In genomic region chr7:18989995-18990394, GRCm38 (mm10) we compare ENCODE assay signal across 9 mouse cellular contexts. TPM values are rescaled to one million over a fixed set of nuclear protein-coding genes. Genes with fewer than 3 reads are reported as not detected.
DNase-seq lines count a peak whose midpoint lies in the region; ATAC-seq and TF ChIP-seq lines count a peak whose summit lies in the region.
"Had no signal": no experiment of that assay in that cellular context is flagged by ENCODE, and none has a peak within 500 bp of the region (broad histone marks: within the 10 kb centered on the region; RNA-seq: fewer than 3 reads in every experiment).

No protein-coding gene starts in this region.

- TF ChIP-seq CTCF in layer of hippocampus, adult 2 months (conservative IDR thresholded peaks at IDR 0.05): peak; percentile 63

- H3K27ac ChIP-seq in layer of hippocampus, adult 2 months: peak overlapping the region; percentile 94
- peak overlapping the region; percentile 94 for H3K27ac ChIP-seq in hindbrain, embryonic 13.5 days
- peak overlapping the region; percentile 84 for H3K27ac ChIP-seq in neural tube, embryonic 14.5 days (ENCODE audit: low read depth, low read length)

- WGBS in hindbrain, embryonic 13.5 days: 7% methylated on average over 5 of the region's 5 CpGs
- 8% methylated on average over 5 of the region's 5 CpGs for WGBS in neural tube, embryonic 14.5 days

- H3K9me3 ChIP-seq in hindbrain, embryonic 13.5 days: no peaks in the 10 kb centered on the region
- H3K9me3 ChIP-seq in neural tube, embryonic 14.5 days (ENCODE audit: control insufficient read depth, low read length): no peaks in the 10 kb centered on the region

- H3K27me3 ChIP-seq in hindbrain, embryonic 13.5 days: peaks cover 18% of the 10 kb centered on the region
- H3K27me3 ChIP-seq in neural tube, embryonic 14.5 days (ENCODE audit: control insufficient read depth, insufficient read depth, low read length): no peaks in the 10 kb centered on the region

- peak overlapping the region; percentile 92 for H3K4me3 ChIP-seq in layer of hippocampus, adult 2 months
- peak overlapping the region; percentile 56 for H3K4me3 ChIP-seq in hindbrain, embryonic 13.5 days
- H3K4me3 ChIP-seq in neural tube, embryonic 14.5 days (ENCODE audit: low read depth, low read length): peak overlapping the region; percentile 57

- no peaks in the 10 kb centered on the region for H3K36me3 ChIP-seq in hindbrain, embryonic 13.5 days
- H3K36me3 ChIP-seq in neural tube, embryonic 14.5 days (ENCODE audit: control insufficient read depth, insufficient read depth, low read length): no peaks in the 10 kb centered on the region

- peak overlapping the region; percentile 83 for H3K4me2 ChIP-seq in hindbrain, embryonic 13.5 days
- H3K4me2 ChIP-seq in neural tube, embryonic 14.5 days (ENCODE audit: low read depth, low read length): peak overlapping the region; percentile 57

- no peak for DNase-seq in layer of hippocampus, adult 2 months (ENCODE audit: low spot score in 2 of 2)
- no peak for DNase-seq in layer of hippocampus, postnatal 36 days
- DNase-seq in cerebellum, postnatal 10 days: peak; percentile 77 to 79
- no peak for DNase-seq in spleen, postnatal 14 days (ENCODE audit: low spot score in 2 of 2)
- no peak for DNase-seq in gastrocnemius, postnatal 10 days

- peaks cover 37% of the 10 kb centered on the region for H3K4me1 ChIP-seq in hindbrain, embryonic 13.5 days (replicated peaks)
- H3K4me1 ChIP-seq in neural tube, embryonic 14.5 days (ENCODE audit: control insufficient read depth, insufficient read depth, low read length): peaks cover 15% of the 10 kb centered on the region

- ATAC-seq in hindbrain, embryonic 13.5 days (ENCODE audit: low FRiP score): no peak
- peak; percentile 16; the same call in 1 of the 2 replicates for ATAC-seq in neural tube, embryonic 14.5 days (ENCODE audit: low read depth)
- ATAC-seq in activated CD4-positive, CD25-positive, alpha-beta regulatory T cell, adult 4 months: no peak

- peak overlapping the region; percentile 63 for H3K9ac ChIP-seq in hindbrain, embryonic 13.5 days
- peak overlapping the region; percentile 29 for H3K9ac ChIP-seq in neural tube, embryonic 14.5 days (replicated peaks; ENCODE audit: low read depth, low read length)

RNA-seq across cellular contexts. Expression of gene Mypop, which starts 1.1 kb away (rescaled TPM):
- total RNA-seq in layer of hippocampus, adult 2 months (2021): 10 to 100 TPM; 44.0 to 46.4 TPM
- 10 to 100 TPM; 45.0 to 45.9 TPM for total RNA-seq in layer of hippocampus, postnatal 36 days (2021)
- polyA plus RNA-seq in hindbrain, embryonic 13.5 days (2015; fragmentation: Nextera tagmentation; extraction: Ambion mirVana): 4.8 and 5.2 TPM in 2 replicates
- polyA plus RNA-seq in neural tube, embryonic 14.5 days (2014; fragmentation: Nextera tagmentation; extraction: Ambion mirVana): 6.0 and 6.9 TPM in 2 replicates
- 1 to 10 TPM; 2.2 to 2.8 TPM for polyA plus RNA-seq in activated CD4-positive, CD25-positive, alpha-beta regulatory T cell, adult 4 months (2017; shearing (Covaris generic))
- 1 to 10 TPM; 2.0 to 3.5 TPM for total RNA-seq in gastrocnemius, postnatal 10 days (2021)

RNA-seq across cellular contexts. Expression of gene Nanos2, which starts 2.8 kb away (rescaled TPM):
- total RNA-seq in layer of hippocampus, adult 2 months (2021): under 1 TPM; 0.54 to 0.66 TPM
- total RNA-seq in layer of hippocampus, postnatal 36 days (2021): under 1 TPM; 0.33 to 0.87 TPM
- polyA plus RNA-seq in hindbrain, embryonic 13.5 days (2015; fragmentation: Nextera tagmentation; extraction: Ambion mirVana): 0.75 and 1.1 TPM in 2 replicates
- polyA plus RNA-seq in neural tube, embryonic 14.5 days (2014; fragmentation: Nextera tagmentation; extraction: Ambion mirVana): 0.84 and 1.1 TPM in 2 replicates
- polyA plus RNA-seq in activated CD4-positive, CD25-positive, alpha-beta regulatory T cell, adult 4 months (2017; shearing (Covaris generic)): under 1 TPM in 1 of 2 experiments, not detected in 1; 0.31 TPM
- not detected for total RNA-seq in gastrocnemius, postnatal 10 days (2021)

RNA-seq across cellular contexts. Expression of gene Irf2bp1, which starts 13.8 kb away (rescaled TPM):
- 10 to 100 TPM; 52.7 to 56.3 TPM for total RNA-seq in layer of hippocampus, adult 2 months (2021)
- 10 to 100 TPM; 52.1 to 53.0 TPM for total RNA-seq in layer of hippocampus, postnatal 36 days (2021)
- polyA plus RNA-seq in hindbrain, embryonic 13.5 days (2015; fragmentation: Nextera tagmentation; extraction: Ambion mirVana): 23.4 and 24.6 TPM in 2 replicates
- polyA plus RNA-seq in neural tube, embryonic 14.5 days (2014; fragmentation: Nextera tagmentation; extraction: Ambion mirVana): 29.7 and 30.3 TPM in 2 replicates
- 1 to 10 TPM; 2.0 to 3.0 TPM for polyA plus RNA-seq in activated CD4-positive, CD25-positive, alpha-beta regulatory T cell, adult 4 months (2017; shearing (Covaris generic))
- 10 to 100 TPM; 20.4 to 24.0 TPM for total RNA-seq in gastrocnemius, postnatal 10 days (2021)

RNA-seq across cellular contexts. Expression of gene Foxa3, which starts 33.3 kb away (rescaled TPM):
- not detected for total RNA-seq in layer of hippocampus, adult 2 months (2021)
- total RNA-seq in layer of hippocampus, postnatal 36 days (2021): not detected
- not detected in 2 replicates for polyA plus RNA-seq in hindbrain, embryonic 13.5 days (2015; fragmentation: Nextera tagmentation; extraction: Ambion mirVana)
- polyA plus RNA-seq in neural tube, embryonic 14.5 days (2014; fragmentation: Nextera tagmentation; extraction: Ambion mirVana): not detected in 2 replicates
- under 1 TPM in 1 of 2 experiments, not detected in 1; 0.16 TPM for polyA plus RNA-seq in activated CD4-positive, CD25-positive, alpha-beta regulatory T cell, adult 4 months (2017; shearing (Covaris generic))
- under 1 TPM in 1 of 2 experiments, not detected in 1; 0.16 TPM for total RNA-seq in gastrocnemius, postnatal 10 days (2021)
- total RNA-seq: left cerebral cortex, postnatal 25 days had no signal

RNA-seq across cellular contexts. Expression of gene Sympk, which starts 34.2 kb away (rescaled TPM):
- 100 to 1,000 TPM; 112 to 114 TPM for total RNA-seq in layer of hippocampus, adult 2 months (2021)
- 100 to 1,000 TPM; 111 to 113 TPM for total RNA-seq in layer of hippocampus, postnatal 36 days (2021)
- polyA plus RNA-seq in hindbrain, embryonic 13.5 days (2015; fragmentation: Nextera tagmentation; extraction: Ambion mirVana): 29.7 and 30.1 TPM in 2 replicates
- 16.8 and 16.9 TPM in 2 replicates for polyA plus RNA-seq in neural tube, embryonic 14.5 days (2014; fragmentation: Nextera tagmentation; extraction: Ambion mirVana)
- 10 to 100 TPM in 1 of 2 experiments, 1 to 10 TPM in 1; 10.0 to 10.3 TPM for polyA plus RNA-seq in activated CD4-positive, CD25-positive, alpha-beta regulatory T cell, adult 4 months (2017; shearing (Covaris generic))
- 10 to 100 TPM; 39.9 to 45.0 TPM for total RNA-seq in gastrocnemius, postnatal 10 days (2021)

Comparison
In these comparisons a context has a peak if more than half of its experiments do, and no peak if none do; other contexts are left out.
1. DNase-seq: peak in cerebellum, postnatal 10 days (2 of 2); none in layer of hippocampus, adult 2 months (0 of 2), layer of hippocampus, postnatal 36 days (0 of 2), spleen, postnatal 14 days (0 of 2) and gastrocnemius, postnatal 10 days (single experiment).
2. RNA of gene Mypop, which starts 1.1 kb away (total RNA-seq): 44.0 to 46.4 TPM in layer of hippocampus, adult 2 months and 45.0 to 45.9 TPM in layer of hippocampus, postnatal 36 days; 2.0 to 3.5 TPM in gastrocnemius, postnatal 10 days; every median in the first group is over 4 times any median in the second.
3. Peak in every context shown above with its lines, with median percentiles within 50 percentile points of each other: H3K27ac ChIP-seq and H3K4me3 ChIP-seq.